Mouse (Mus musculus): ENCODE results near the gene 9130023H24Rik.
A peak's percentile ranks its signal among the peaks of the same experiment; 100 is the strongest.

9130023H24Rik gene

DNA sequence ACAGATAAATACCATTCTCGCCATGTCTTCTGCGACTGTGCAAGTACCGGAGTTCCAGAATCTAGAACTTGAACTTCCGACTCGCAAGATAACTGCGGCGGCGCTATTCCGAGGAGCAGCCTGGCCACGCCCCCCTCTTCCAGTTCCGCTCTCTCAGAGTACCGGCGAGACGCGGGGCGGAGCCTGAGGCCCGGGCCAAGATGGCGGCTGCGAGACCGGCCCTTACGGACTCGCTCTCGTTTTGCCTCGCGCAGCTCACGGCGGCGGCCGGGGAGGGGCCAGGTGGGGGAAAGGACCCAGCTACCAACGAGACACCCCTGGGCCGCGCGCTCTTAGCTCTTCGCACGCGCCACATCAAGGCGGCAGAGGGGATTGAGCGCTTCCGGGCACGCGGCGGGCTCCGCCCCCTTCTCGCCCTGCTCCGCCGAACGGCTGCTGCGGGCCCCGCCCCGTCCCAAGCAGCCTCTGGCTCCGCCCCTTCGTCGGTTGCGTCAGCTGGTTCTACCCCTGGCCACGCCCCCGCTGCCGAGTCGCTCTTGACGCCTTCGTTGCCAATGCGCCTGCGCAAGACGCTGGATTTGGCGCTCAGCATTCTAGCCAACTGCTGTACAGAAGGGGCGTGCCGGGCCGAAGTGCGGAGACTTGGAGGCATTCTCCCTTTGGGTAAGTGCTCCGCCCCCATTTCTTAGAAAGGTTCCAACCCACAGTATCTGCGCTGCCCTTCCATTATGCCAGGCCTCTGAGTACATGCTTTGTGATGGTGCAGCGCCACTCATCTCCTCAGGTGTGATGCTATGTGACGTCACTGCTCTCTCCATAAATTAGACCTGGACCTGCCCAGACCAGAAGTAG, at the start of gene 9130023H24Rik:
9130023H24Rik (minus strand) TSS at position 105 of the 852 bp plus-strand sequence.
- DNase-seq = peak; percentile 100

DNA sequence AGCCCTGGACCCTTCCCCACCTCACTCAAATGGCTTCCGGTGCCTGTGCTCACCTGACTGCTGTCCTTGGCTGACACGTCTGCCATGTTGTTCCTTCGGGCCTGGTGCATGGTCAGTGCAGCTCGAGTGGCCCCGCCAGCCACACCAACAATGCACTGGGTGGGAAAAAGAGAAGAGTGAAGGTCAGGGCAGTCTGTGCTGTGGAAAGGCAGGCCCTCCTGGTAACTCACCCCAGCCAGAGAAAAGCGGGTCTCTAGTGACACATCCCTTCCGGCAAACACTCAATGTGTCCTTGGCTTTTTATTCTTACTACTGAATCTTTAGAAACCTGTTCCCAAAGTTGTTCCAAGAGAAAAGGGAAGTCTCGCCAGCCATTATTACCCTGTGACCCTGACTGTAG, 47.2 kb upstream of the 9130023H24Rik start:
- no peak for DNase-seq

DNA sequence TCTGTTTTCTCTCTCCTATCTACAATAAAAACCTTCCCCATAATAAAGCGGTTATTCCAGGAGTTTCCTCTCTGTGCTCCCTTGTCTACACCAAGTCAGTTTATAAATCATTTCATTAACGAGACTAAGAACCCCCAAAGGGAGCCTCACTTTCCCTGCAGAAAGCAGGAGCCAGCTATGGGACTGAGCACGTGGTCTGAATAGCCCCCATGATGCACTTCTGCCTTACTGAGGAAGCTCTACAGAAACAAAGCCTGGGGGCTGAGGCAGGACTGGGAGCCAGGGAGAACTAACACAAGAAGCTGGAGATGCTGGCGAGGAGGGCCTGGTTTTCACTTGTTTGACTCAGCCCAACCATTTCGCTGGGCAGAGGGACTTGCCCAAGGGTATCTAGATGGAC, 46.2 kb upstream of the 9130023H24Rik start:
- DNase-seq = no peak

DNA sequence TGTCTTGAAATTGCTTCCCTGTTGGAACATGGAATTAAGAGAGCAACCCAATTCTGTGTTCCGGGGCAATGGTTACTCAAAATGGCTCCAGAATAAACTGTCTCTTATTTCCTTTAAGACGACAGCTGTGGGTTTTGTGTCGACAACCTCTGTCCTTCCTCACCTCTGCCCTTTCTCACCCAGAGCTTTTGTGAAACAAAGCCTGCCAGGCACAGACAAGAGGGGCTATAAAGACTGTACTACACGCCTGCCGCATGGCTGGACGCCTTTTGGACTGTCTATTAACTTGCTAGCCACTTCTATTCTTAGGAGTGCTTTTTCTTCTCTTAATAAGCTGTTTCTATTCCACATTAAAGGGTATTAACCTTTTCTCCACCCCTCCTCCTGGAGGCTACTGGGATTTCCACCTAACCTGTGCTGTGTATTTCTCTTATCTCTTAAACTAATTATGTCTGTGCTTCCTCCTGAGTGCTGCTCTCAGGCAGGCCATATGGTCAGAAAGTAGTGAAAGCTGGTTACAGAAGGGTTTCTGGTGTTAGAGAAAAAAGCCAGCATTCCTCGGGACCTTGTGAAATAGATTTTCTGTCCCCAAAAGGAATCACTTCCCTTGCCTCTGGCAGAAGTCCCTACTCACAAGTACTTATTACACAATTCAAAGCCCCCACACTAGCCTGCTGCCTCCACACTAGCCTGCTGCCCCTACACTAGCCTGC, 44.9 kb upstream of the 9130023H24Rik start:
- DNase-seq = no peak

DNA sequence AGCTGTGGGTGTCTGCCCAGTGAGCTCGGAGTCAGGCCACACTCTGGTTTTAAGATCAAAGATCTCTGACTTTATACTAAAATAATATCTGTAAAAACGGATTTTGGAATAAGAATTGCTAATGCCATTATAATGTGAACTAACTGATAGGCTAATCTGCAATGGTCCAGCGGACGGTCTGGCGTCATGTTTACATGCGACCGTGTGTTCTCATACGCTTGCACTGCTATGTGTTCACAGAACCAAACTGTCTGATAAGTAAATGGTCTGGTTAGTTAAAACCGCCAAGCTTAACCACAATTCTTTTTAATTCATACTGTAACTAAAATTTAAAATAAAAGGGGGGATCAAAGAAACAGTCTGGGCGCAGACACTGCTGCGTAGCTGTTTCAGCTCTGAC, 43.9 kb upstream of the 9130023H24Rik start:
- DNase-seq = no peak

DNA sequence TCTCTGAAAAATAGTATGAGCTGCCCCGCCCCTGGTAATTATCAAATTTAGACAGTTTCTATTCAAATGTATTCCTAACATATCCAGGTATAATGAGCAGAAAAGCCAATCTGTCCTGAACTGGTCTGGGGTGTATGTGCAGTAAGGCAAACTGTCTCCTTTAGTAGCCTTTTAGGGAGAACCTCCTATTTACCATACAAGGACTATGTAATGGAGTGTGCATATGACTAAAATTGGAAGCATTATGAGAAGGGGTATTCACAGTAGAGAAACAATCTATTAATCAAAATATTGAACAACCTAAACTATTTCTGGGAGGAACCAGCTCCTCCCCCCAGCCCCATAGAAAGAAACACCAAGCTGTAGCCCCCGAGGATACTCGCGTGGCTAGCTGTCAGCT, 41.9 kb upstream of the 9130023H24Rik start:
- DNase-seq = no peak

DNA sequence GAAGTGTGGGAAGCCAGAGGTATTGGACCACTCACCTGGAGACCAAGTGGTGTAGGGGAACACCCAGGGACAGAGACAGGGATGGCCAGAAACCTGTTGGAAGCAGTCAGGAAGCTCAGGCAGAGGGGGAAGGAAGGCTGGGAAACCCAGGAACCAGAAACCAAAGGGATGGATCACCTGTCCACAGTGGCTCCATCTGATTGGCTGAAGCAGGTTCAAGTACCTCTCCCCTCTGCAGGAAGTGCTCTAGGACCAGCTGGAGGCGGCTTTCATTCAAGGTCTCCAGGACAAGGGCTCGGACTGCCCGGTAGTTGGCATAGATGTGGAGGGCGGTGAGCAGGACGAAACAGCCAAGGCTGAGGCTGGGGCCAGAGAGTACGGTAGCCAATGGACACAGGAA, 38.2 kb upstream of the 9130023H24Rik start:
- no peak for DNase-seq

DNA sequence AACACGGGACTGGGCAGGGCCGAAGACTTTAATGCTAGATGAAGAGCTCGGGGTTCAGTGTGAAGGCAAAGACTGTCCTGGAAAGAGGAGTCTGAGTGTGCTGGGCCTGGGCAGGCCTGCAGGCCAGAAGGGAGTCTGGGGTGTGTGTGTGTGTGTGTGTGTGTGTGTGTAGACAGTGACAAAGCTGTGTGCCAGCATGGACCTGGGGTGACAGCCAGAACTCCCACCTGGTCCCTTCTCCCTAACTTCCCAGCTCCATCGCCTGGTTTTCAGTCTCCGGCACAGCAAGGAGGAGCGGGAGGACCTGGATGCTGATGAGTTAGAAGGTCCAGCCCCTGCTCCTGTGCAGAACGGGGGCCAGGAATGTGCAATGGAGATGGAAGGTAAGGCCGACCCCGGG, 33.7 kb upstream of the 9130023H24Rik start:
- no peak for DNase-seq

DNA sequence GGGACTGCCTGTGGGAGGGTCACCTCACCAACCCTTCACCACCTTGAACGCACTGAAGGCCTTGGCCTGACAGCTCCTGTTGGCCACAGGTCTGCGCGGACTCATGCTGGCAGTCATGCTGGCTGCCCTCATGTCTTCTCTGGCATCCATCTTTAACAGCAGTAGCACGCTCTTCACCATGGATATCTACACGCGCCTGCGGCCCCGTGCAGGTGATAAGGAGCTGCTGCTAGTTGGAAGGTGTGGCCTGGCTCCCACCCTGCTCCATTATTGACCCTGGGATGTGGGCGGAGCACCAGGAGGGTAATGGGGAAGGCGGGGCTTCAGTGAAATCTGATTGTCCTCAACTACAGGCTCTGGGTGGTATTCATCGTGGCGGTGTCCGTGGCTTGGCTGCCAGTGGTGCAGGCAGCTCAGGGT, 32.6 kb upstream of the 9130023H24Rik start:
- DNase-seq = no peak

DNA sequence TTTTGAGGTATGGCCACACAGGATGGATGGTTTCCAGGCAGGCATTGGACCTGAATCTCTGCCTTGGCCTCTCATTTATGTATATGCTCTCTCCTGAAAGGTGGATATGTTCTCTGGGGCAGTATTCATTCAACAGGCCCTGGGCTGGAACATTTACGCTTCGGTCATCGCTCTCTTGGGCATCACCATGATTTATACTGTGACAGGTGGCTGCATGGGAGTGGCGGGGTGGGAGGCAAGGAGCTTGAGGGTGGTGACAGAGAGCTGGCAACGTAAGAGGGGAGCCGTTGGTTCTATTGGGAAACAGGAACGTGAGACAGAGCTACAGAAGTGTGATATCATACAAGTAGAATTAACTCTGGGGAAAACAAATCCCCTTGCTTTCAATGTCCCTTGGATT, 30.0 kb upstream of the 9130023H24Rik start:
- no peak for DNase-seq

DNA sequence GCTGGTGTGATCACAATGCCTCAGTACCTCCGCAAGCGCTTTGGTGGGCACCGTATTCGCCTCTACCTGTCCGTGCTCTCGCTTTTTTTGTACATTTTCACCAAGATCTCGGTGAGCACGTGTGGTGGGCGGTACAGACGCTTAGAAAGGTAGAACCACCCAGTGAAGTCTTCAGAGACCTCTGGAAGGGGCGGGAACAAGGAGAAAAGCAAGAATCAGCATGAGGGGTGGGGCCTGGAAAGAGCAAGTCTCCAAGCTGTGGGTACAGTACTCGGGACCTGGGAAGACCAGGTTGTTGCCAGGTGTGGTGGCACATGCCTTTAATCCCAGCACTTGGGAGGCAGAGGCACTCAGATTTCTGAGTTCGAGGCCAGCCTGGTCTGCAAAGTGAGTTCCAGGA, 29.6 kb upstream of the 9130023H24Rik start:
- no peak for DNase-seq

DNA sequence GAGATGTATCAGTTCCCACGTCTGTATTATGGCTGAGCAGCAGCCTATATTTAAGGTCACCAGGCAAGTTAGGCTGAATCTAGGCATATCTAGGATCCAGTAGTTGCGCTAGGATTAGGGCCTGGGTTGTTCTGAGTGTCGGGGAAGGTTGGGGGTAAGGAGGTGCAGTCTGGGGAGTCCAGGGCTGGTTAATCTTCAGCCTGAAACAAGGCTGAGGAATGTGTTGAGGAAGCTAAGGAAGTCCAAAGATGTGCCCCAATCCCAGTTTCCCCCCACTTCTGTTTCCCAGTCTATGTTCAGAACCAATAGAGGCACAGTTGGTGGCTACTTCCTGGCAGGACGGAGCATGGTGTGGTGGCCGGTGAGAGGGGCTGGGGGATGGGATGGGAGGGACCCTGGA, 28.2 kb upstream of the 9130023H24Rik start:
- DNase-seq = no peak

DNA sequence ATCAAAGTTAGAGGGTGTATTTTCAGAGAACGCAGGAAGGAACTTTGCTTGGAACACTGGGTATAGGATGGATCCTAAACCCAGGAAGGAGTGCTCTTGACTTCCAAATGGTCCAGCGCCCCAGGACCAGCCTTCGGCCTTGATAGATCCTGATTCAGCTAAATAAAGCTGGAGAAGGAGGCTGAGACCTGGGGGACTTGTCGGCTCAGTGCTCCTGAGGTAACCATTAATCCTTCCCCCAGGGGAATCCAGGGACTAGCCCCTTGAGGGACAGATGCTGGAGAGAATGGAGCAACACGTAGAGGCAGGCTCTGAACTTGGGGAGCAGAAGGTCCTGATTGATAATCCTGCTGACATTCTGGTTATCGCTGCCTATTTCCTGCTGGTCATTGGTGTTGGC, 27.6 kb upstream of the 9130023H24Rik start, which contains the start of gene Slc5a2:
Slc5a2 (plus strand) TSS at position 247 of the 400 bp plus-strand sequence.
- DNase-seq = no peak

DNA sequence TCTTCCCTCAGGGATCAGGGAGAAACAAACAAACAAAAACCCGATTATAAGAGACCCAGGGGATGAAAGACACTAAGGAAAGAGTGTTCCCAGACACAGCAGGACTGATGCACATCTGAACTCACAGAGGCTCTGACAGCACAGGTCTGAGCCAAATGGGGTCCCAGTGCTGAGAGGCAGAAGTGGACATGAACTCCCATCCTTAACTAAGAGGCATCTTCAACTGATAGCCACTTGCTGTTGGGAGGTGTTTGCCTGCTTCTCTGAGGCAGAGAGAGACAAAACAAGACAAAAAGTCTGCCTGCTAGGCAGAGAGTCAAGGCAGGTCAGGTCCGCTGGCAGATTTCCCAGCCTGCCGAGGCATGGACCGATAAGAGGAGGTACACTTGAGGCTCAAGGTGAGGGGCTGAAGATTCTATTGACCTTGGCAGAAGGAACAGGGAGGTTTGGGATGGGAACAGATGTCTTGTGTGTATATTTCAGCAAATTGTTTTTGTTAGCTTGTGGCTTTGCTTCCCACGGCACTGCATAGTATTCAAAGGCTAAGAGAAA, 19.0 kb upstream of the 9130023H24Rik start:
- DNase-seq = peak; percentile 45 to 49

DNA sequence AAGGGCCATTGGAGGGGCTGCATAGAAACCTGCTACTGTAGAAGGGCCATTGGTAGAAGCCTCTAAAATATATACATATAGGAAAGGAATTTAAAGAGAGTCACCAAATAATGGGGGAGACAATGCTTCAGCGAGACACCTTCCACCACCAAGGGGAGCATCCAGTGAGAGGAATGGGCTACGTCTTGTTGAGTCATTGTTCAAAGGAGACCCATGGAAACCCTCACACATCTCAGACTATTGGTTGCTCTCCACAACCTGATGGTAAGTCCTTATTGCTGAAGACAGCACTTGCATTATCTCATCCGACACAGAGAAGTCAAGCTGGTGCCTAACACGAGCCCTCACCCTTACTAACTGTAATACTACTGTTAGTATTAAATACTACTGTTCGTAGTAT, 17.9 kb upstream of the 9130023H24Rik start:
- no peak for DNase-seq

DNA sequence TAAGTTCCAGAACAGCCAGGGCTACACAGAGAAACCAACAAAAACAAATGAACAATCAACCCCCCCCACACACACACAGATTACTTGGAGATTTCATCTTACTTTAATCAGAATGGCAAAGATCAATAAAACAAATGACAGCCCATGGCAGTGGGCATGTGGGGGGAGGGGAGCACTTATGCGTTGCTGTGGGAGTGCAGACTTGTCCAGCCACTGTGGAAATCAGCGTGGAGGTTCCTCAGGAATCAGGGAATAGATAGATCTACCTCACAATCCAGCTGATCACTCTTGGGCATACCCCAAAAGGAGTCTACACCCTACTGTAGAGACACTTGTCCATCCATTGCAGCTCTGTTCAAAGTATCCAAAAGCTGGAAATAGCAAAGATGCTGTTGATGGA, 17.1 kb upstream of the 9130023H24Rik start:
- DNase-seq = no peak

DNA sequence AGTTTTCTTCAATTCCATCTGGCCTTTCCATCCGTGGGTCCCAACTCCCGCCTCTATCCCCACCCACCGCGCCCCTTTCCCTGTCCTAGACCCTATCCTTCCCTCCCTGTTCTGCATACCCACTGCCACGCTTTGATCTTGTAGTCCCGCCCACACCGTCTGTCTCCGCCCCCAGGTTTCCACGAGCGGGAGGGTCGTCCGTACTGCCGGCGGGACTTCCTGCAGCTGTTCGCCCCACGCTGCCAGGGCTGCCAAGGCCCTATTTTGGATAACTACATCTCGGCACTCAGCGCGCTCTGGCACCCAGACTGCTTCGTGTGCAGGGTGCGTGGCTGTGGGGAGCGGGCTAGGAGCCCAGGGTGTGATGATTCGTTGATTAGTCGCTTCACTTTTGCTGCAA, 14.8 kb upstream of the 9130023H24Rik start:
- peak; percentile 60 to 67 for DNase-seq

DNA sequence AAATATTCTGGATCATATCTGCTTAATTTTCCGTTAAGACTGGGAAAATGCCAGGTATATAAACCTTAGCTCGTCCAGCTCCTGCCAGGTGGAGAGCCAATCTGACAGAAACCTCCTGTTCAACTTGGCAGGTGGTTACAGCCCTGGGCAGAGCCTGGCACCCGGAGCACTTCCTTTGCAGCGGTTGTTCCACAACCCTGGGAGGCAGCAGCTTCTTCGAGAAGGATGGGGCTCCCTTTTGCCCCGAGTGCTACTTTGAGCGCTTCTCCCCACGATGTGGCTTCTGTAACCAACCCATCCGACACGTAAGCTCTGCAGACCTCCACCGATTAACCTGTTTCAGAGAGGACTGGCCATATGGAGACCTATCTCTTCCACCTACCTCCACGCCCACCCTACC, 14.1 kb upstream of the 9130023H24Rik start:
- peak in 1 of 2 experiments; percentile 7 for DNase-seq

DNA sequence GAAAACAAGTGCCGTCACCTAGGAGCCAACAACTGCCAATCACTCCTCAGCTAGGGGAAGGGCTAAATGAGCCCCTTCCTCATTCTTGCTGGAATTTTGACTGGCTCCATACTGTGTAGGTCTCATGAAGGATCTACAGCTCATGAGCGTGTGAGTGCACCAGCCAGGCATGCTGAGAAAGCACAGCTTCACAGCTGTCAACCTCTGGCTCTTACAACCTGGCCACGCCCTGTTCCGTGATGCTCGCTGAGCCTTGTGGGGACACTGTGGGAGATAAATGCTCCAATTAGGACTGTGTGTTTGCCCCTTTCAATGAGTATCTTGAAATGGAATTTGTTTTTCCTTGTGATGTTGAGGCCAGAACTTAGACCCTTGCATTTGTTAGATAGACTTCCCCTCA, 12.2 kb upstream of the 9130023H24Rik start:
- no peak for DNase-seq

DNA sequence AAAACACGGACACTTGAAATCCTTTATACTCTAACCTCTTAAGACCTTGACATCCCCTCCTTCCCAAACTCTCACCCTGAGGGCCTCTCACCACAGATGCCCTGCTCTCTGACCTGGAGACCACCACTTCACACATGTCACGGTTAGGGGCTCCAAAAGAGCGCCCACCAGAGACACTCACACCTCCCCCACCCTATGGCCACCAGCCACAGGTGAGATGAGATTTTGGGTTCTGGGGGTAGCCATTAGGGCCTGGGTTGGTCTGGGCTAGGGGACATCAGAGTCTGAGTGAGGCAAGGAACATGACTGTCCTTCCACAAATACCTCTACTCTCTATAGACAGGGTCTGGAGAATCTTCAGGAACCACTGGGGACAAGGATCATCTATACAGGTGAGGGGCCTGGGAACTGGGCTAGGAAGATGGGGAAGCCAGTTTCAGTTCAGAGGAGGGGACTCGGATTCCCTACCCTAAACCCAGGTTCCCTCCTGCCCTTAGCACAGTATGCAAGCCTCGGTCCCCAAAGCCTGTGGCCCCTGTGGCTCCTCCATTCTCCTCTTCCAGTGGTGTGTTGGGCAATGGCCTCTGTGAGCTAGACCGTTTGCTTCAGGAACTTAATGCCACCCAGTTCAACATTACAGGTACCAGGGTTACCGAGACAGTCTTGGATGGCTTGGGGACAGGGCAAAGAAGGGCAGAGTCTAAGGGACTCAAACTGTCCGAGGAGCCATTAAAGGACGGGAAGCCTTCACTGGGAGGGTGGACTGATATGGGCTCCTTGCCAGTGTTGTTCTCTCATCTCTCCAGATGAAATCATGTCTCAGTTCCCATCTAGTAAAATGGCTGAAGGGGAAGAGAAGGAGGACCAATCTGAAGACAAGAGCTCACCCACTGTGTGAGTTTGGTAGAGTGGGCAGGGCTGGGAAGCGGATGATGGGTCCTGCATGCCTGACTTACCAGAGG, 10.5 kb upstream of the 9130023H24Rik start:
- DNase-seq = peak in 1 of 2 experiments; percentile 4

DNA sequence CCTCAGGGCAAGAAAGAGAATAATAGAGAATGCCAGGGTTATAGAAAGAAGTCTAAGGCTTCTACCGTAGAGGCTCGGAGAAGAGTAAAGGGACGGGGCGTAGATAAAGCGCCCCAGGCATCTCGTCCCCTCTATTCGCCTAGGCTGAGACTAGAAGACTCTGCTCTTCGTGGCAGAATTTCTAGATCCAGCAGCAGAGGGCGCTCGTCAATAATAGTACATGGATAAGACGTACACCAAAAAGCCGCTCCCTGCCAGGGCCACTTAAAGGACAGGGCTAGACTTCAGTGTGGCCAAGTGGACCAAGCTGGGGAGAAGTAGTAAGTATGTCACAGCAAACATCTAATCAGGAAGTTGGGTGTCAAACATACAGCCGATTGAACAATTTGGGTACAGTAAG, 9.6 kb upstream of the 9130023H24Rik start:
- peak; percentile 93 to 94 for DNase-seq

All from kidney, postnatal 4 days (tissue).